Mouse (Mus musculus) layer of hippocampus, postnatal 36 days (tissue): ENCODE measurements around the gene Ceacam9. TPM values are rescaled to one million over a fixed set of nuclear protein-coding genes. Genes with fewer than 3 reads are reported as not detected.
"Not testable (repeated sequence)": the region's sequence is repeated elsewhere in the genome, so short reads cannot be mapped to it uniquely, and the experiment has no call there.

Experiments
- DNase-seq, 2 experiments: peaks; one replicate each; pipeline ENCODE4 v3.0.0; 2022
- total RNA-seq, 2 experiments: library from RNA; stranded (reverse); gene quantifications; 2 replicates each; pipeline ENCODE4 v1.2.3; 2021

The Ceacam9 gene
- total RNA-seq, result not detected

GRCm38 (mm10) chr7:16721629-16722028 lies at the start of gene Ceacam9:
TSS of gene Ceacam9 (plus strand) at chr7:16721929.
- no peak for DNase-seq

GRCm38 (mm10) chr7:16673823-16674222 lies 47.9 kb upstream of the Ceacam9 start:
- DNase-seq, result no peak

GRCm38 (mm10) chr7:16674699-16675098 lies 47.0 kb upstream of the Ceacam9 start:
- DNase-seq, result not testable (repeated sequence)

- no peak for DNase-seq
These were observed 46.1 kb upstream of the Ceacam9 start, which contains the start of gene Ceacam15 for GRCm38 (mm10) chr7:16675605-16676004. TSS of gene Ceacam15 (minus strand) at chr7:16675705.

- not testable (repeated sequence) for DNase-seq
These were observed 41.5 kb upstream of the Ceacam9 start for GRCm38 (mm10) chr7:16680194-16680593.

- DNase-seq, result no peak
These were observed 32.5 kb upstream of the Ceacam9 start for GRCm38 (mm10) chr7:16689196-16689595.

- peak; percentile 14 to 23 for DNase-seq
These were observed 26.7 kb upstream of the Ceacam9 start for GRCm38 (mm10) chr7:16695025-16695424.

GRCm38 (mm10) chr7:16699042-16699441 lies 22.7 kb upstream of the Ceacam9 start:
- DNase-seq, result no peak

- no peak for DNase-seq
These were observed 21.1 kb upstream of the Ceacam9 start for GRCm38 (mm10) chr7:16700583-16700982.

GRCm38 (mm10) chr7:16706385-16706784 lies 15.3 kb upstream of the Ceacam9 start:
- peak in 1 of 2 experiments; percentile 9 for DNase-seq

- DNase-seq, result no peak
These were observed 13.5 kb upstream of the Ceacam9 start for GRCm38 (mm10) chr7:16708244-16708643.

GRCm38 (mm10) chr7:16710604-16711003 lies 11.1 kb upstream of the Ceacam9 start:
- no peak for DNase-seq

- DNase-seq, result no peak
These were observed 8.9 kb upstream of the Ceacam9 start for GRCm38 (mm10) chr7:16712633-16713415.

GRCm38 (mm10) chr7:16716456-16717152 lies 5.1 kb upstream of the Ceacam9 start:
- not testable (repeated sequence) for DNase-seq

- DNase-seq, result not testable (repeated sequence)
These were observed 761 bp downstream of the Ceacam9 start for GRCm38 (mm10) chr7:16722490-16722889.

- peak; percentile 49 to 62 for DNase-seq
These were observed 7.0 kb downstream of the Ceacam9 start for GRCm38 (mm10) chr7:16728596-16729348.

- not testable (repeated sequence) for DNase-seq
These were observed 7.8 kb downstream of the Ceacam9 start for GRCm38 (mm10) chr7:16729563-16729962.

GRCm38 (mm10) chr7:16730791-16731190 lies 9.1 kb downstream of the Ceacam9 start:
- DNase-seq, result no peak

GRCm38 (mm10) chr7:16731893-16732422 lies 10.2 kb downstream of the Ceacam9 start:
- no peak for DNase-seq

- DNase-seq, result no peak
These were observed 15.9 kb downstream of the Ceacam9 start for GRCm38 (mm10) chr7:16737606-16738072.

GRCm38 (mm10) chr7:16738073-16738696 lies 16.5 kb downstream of the Ceacam9 start, which contains the start of gene Ap2s1:
TSS of gene Ap2s1 (plus strand) at chr7:16738410.
- peak; percentile 97 for DNase-seq
